Mouse (Mus musculus) midbrain, embryonic 11.5 days (tissue): ENCODE measurements around the gene Uckl1. TPM values are rescaled to one million over a fixed set of nuclear protein-coding genes. Genes with fewer than 3 reads are reported as not detected.
A peak's percentile ranks its signal among the peaks of the same experiment; 100 is the strongest.

ENCODE experiments used
- ATAC-seq: fragments of 200-750 bp; cut with Nextera tagmentation; 2 replicates; pipeline ENCODE4 v1.8.0; 2017; ENCODE audit warnings: moderate TSS enrichment, moderate library complexity; ENCODE audit not compliant: low FRiP score
- DNase-seq: peaks from one replicate; pipeline ENCODE4 v3.0.0; 2015; ENCODE audit warnings: low spot score; ENCODE audit errors: missing footprints
- H3K27ac ChIP-seq: fragments of 300-500 bp; sonication (generic); 2 replicates; pipeline ENCODE4 v1.5.1; 2014; ENCODE audit warnings: low read depth, low read length
- H3K27me3 ChIP-seq: fragments of 300-500 bp; sonication (generic); 2 replicates; pipeline ENCODE4 v1.6.1; 2014; ENCODE audit warnings: mild to moderate bottlenecking, low read length, moderate library complexity, mixed read lengths; ENCODE audit not compliant: control insufficient read depth, insufficient read depth
- H3K36me3 ChIP-seq: fragments of 300-500 bp; sonication (generic); 2 replicates; pipeline ENCODE4 v1.6.1; 2014; ENCODE audit warnings: mild to moderate bottlenecking, low read length, moderate library complexity, mixed read lengths; ENCODE audit not compliant: control insufficient read depth, insufficient read depth
- H3K4me1 ChIP-seq: fragments of 300-500 bp; sonication (generic); 2 replicates; pipeline ENCODE4 v1.6.1; 2014; ENCODE audit warnings: low read length; ENCODE audit not compliant: control insufficient read depth, insufficient read depth
- H3K4me2 ChIP-seq: fragments of 300-500 bp; sonication (generic); 2 replicates; pipeline ENCODE4 v1.6.1; 2014; ENCODE audit warnings: mild to moderate bottlenecking, moderate library complexity
- H3K4me3 ChIP-seq: fragments of 300-500 bp; sonication (generic); 2 replicates; pipeline ENCODE4 v1.5.1; 2014; ENCODE audit warnings: low read depth, low read length
- H3K9ac ChIP-seq: fragments of 300-500 bp; sonication (generic); 2 replicates; pipeline ENCODE4 v1.6.1; 2014; ENCODE audit warnings: low read length
- H3K9me3 ChIP-seq: fragments of 300-500 bp; sonication (generic); 2 replicates; pipeline ENCODE4 v1.6.1; 2016; ENCODE audit warnings: low read length; ENCODE audit not compliant: control insufficient read depth
- WGBS: fragments of 180-500 bp; shearing (Covaris S2); extraction: QIAGEN DNeasy Blood & Tissue Kit; methylation state at CpG from one replicate; pipeline ENCODE4 v1.1.7; 2014; 5-methylcytosine and 5-hydroxymethylcytosine counted together
- polyA plus RNA-seq: library from polyadenylated mRNA; unstranded; fragments of >200 nt; fragmentation: Nextera tagmentation; extraction: Ambion mirVana; gene quantifications from 2 replicates; pipeline ENCODE4 v1.2.1, GENCODE M21; 2014

The Uckl1 gene
- polyA plus RNA-seq, 1 experiment from 2014 or later, result 46.4 TPM

GRCm38 (mm10) chr2:181598454-181599351 is 14.0 kb upstream of the Uckl1 start, which contains the start of gene Samd10:
Gene Samd10, minus strand, starts transcription at chr2:181599212.
- peaks cover 17% of the 10 kb centered on the region for H3K4me1 ChIP-seq
- no peaks in the 10 kb centered on the region for H3K27me3 ChIP-seq
- no peaks in the 10 kb centered on the region for H3K36me3 ChIP-seq
- H3K4me3 ChIP-seq, result peak within 1 kb of the TSS; percentile 71
- ATAC-seq (peak; percentile 26), DNase-seq (peak; percentile 96)
- H3K4me2 ChIP-seq, result peak within 1 kb of the TSS; percentile 93
- H3K9me3 ChIP-seq, result no peaks in the 10 kb centered on the region
- peak within 1 kb of the TSS; percentile 96 for H3K9ac ChIP-seq
- peak within 1 kb of the TSS; percentile 71 for H3K27ac ChIP-seq
- WGBS, result 1% methylated on average over 71 of the region's 71 CpGs

GRCm38 (mm10) chr2:181597378-181598061 is 12.8 kb upstream of the Uckl1 start:
- peak overlapping the region; percentile 93 for H3K4me2 ChIP-seq
- no peaks in the 10 kb centered on the region for H3K36me3 ChIP-seq
- H3K27me3 ChIP-seq, result no peaks in the 10 kb centered on the region
- WGBS, result 70% methylated on average over 7 of the region's 7 CpGs
- H3K9me3 ChIP-seq, result no peaks in the 10 kb centered on the region
- peaks cover 20% of the 10 kb centered on the region for H3K4me1 ChIP-seq
- DNase-seq (peak; percentile 77), ATAC-seq (no peak)
- H3K4me3 ChIP-seq, result no peak overlapping the region
- H3K9ac ChIP-seq, result no peak overlapping the region
- H3K27ac ChIP-seq, result no peak overlapping the region

GRCm38 (mm10) chr2:181596221-181596960 is 11.7 kb upstream of the Uckl1 start:
- H3K4me2 ChIP-seq, result no peak overlapping the region
- H3K9ac ChIP-seq, result no peak overlapping the region
- H3K27ac ChIP-seq, result no peak overlapping the region
- WGBS, result 59% methylated on average over 6 of the region's 6 CpGs
- no peaks in the 10 kb centered on the region for H3K27me3 ChIP-seq
- no peaks in the 10 kb centered on the region for H3K36me3 ChIP-seq
- ATAC-seq (no peak), DNase-seq (no peak)
- no peak overlapping the region for H3K4me3 ChIP-seq
- H3K9me3 ChIP-seq, result no peaks in the 10 kb centered on the region
- peaks cover 21% of the 10 kb centered on the region for H3K4me1 ChIP-seq

- Histone ChIP-seq H3K4me1 (peaks cover 19% of the 10 kb centered on the region), H3K27me3 (no peaks in the 10 kb centered on the region), H3K9ac (no peak overlapping the region), H3K4me3 (no peak overlapping the region), H3K27ac (no peak overlapping the region), H3K9me3 (no peaks in the 10 kb centered on the region), H3K36me3 (no peaks in the 10 kb centered on the region), H3K4me2 (no peak overlapping the region)
- ATAC-seq, result no peak
- 81% methylated on average over 4 of the region's 4 CpGs for WGBS
- DNase-seq, result no peak
Observed at GRCm38 (mm10) chr2:181594946-181595696, 10.4 kb upstream of the Uckl1 start.

GRCm38 (mm10) chr2:181593937-181594336 is 9.2 kb upstream of the Uckl1 start:
- Histone ChIP-seq H3K36me3 (peaks cover 3% of the 10 kb centered on the region; the same call in 1 of the 2 replicates), H3K4me3 (no peak overlapping the region), H3K4me2 (no peak overlapping the region), H3K4me1 (peaks cover 17% of the 10 kb centered on the region), H3K9ac (no peak overlapping the region), H3K9me3 (no peaks in the 10 kb centered on the region), H3K27me3 (no peaks in the 10 kb centered on the region), H3K27ac (no peak overlapping the region)
- DNase-seq (no peak), ATAC-seq (no peak)

DNA sequence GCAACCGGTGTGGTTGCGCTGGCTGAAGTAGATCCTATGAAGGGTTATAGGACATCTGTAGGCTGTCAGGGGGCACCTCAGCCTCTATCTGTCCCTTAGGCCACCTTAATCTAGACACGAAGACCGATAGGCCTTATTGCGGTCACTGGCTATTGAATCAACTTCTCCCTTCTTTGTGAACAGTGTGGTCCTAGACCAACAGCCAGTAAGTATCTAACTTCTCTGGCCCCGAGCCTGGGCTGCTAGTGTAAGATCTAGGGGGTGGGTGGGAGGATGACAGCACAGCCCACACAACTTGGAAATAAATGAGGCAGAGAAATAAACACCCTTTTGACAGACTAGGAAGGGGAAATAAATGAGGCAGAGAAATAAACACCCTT is 8.3 kb upstream of the Uckl1 start:
- H3K36me3 ChIP-seq, result peaks cover 10% of the 10 kb centered on the region
- H3K27me3 ChIP-seq, result no peaks in the 10 kb centered on the region
- H3K27ac ChIP-seq, result peak overlapping the region; percentile 56; the same call in 1 of the 2 replicates
- ATAC-seq (peak; percentile 9; the same call in 1 of the 2 replicates), DNase-seq (no peak)
- H3K4me3 ChIP-seq, result peak overlapping the region; percentile 95
- peaks cover 13% of the 10 kb centered on the region for H3K4me1 ChIP-seq
- H3K9ac ChIP-seq, result peak overlapping the region; percentile 92
- no peaks in the 10 kb centered on the region for H3K9me3 ChIP-seq
- 9% methylated on average over 6 of the region's 6 CpGs for WGBS
- peak overlapping the region; percentile 85 for H3K4me2 ChIP-seq

- peaks cover 13% of the 10 kb centered on the region for H3K36me3 ChIP-seq
- no peaks in the 10 kb centered on the region for H3K27me3 ChIP-seq
- peak within 1 kb of the TSS; percentile 85 for H3K4me2 ChIP-seq
- H3K9me3 ChIP-seq, result no peaks in the 10 kb centered on the region
- H3K4me3 ChIP-seq, result peak within 1 kb of the TSS; percentile 95
- peak within 1 kb of the TSS; percentile 92 for H3K9ac ChIP-seq
- 1% methylated on average over 66 of the region's 97 CpGs for WGBS
- peak within 1 kb of the TSS; percentile 56 for H3K27ac ChIP-seq
- peaks cover 11% of the 10 kb centered on the region for H3K4me1 ChIP-seq
- peak; percentile 88 for ATAC-seq
- DNase-seq, result peak; percentile 96
Observed at GRCm38 (mm10) chr2:181592231-181593041, 7.7 kb upstream of the Uckl1 start, which contains the start of gene Zfp512b. Gene Zfp512b, minus strand, starts transcription at chr2:181592803.
